Mouse (Mus musculus) embryonic facial prominence, embryonic 13.5 days (tissue): Measurements from ENCODE around the gene Sorbs2. TPM values are rescaled to one million over a fixed set of nuclear protein-coding genes. Genes with fewer than 3 reads are reported as not detected.

Experiments used
- ATAC-seq: fragments of 200-750 bp; cut with Nextera tagmentation; 2 replicates; pipeline ENCODE4 v1.8.0; 2017; ENCODE audit warnings: low read depth; ENCODE audit not compliant: insufficient number of reproducible peaks, insufficient read depth, low FRiP score, low TSS enrichment
- H3K27ac ChIP-seq: fragments of 300-500 bp; sonication (generic); 2 replicates; pipeline ENCODE4 v1.5.1; 2015; ENCODE audit warnings: moderate library complexity, mild to moderate bottlenecking, inconsistent platforms
- H3K27me3 ChIP-seq: fragments of 300-500 bp; sonication (generic); 2 replicates; pipeline ENCODE4 v1.6.1; 2015; ENCODE audit warnings: mild to moderate bottlenecking, inconsistent platforms
- H3K36me3 ChIP-seq: fragments of 300-500 bp; sonication (generic); 2 replicates; pipeline ENCODE4 v1.6.1; 2015; ENCODE audit warnings: mild to moderate bottlenecking, inconsistent platforms
- H3K4me1 ChIP-seq: fragments of 300-500 bp; sonication (generic); 2 replicates; pipeline ENCODE4 v1.6.1; 2015; ENCODE audit warnings: inconsistent platforms
- H3K4me2 ChIP-seq: fragments of 300-500 bp; sonication (generic); 2 replicates; pipeline ENCODE4 v1.6.1; 2015; ENCODE audit warnings: moderate library complexity, mild to moderate bottlenecking, inconsistent platforms
- H3K4me3 ChIP-seq: fragments of 300-500 bp; sonication (generic); 2 replicates; pipeline ENCODE4 v1.5.1; 2015; ENCODE audit warnings: mild to moderate bottlenecking, inconsistent platforms
- H3K9ac ChIP-seq: fragments of 300-500 bp; sonication (generic); 2 replicates; pipeline ENCODE4 v1.6.1; 2015; ENCODE audit warnings: mild to moderate bottlenecking, inconsistent platforms
- H3K9me3 ChIP-seq: fragments of 300-500 bp; sonication (generic); 2 replicates; pipeline ENCODE4 v1.6.1; 2016; ENCODE audit warnings: inconsistent platforms
- WGBS: fragments of 180-500 bp; shearing (Covaris S2); methylation state at CpG from one replicate; pipeline ENCODE4 v1.1.7; 2015; ENCODE audit warnings: mixed read lengths; 5-methylcytosine and 5-hydroxymethylcytosine counted together
- polyA plus RNA-seq: library from polyadenylated mRNA; unstranded; fragments of >200 nt; fragmentation: Nextera tagmentation; extraction: Ambion mirVana; gene quantifications from 2 replicates; pipeline ENCODE4 v1.2.1, GENCODE M21; 2015

Sorbs2 gene
- polyA plus RNA-seq, 1 experiment from 2014 or later: 24.5 TPM

DNA sequence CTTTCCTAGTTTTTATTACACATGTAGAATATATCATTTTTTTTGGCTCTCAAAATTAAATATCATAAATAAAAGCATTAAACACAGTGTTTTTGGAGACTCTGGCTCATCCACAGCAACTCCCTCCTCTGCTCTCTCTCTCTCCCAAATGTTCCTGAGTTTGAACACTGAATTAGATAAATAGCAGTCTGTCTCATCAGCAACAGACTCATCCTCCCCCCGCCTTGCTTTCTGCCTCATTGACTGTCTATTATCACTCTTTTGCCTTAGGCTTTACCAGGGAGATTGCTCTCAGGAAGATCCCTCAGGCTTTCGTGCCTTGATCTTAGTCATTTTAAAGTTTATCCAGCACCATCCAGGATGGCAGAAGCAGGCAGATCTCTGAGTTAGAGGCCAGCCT is 91.3 kb downstream of the Sorbs2 start:
- no peaks in the 10 kb centered on the region for H3K9me3 ChIP-seq
- no peak overlapping the region for H3K9ac ChIP-seq
- ATAC-seq: no peak
- H3K4me2 ChIP-seq: no peak overlapping the region
- peaks cover 16% of the 10 kb centered on the region; the same call in 1 of the 2 replicates for H3K4me1 ChIP-seq
- WGBS: 62% methylated on average over 2 of the region's 2 CpGs
- no peaks in the 10 kb centered on the region for H3K36me3 ChIP-seq
- no peak overlapping the region for H3K4me3 ChIP-seq
- H3K27ac ChIP-seq: no peak overlapping the region
- H3K27me3 ChIP-seq: no peaks in the 10 kb centered on the region

DNA sequence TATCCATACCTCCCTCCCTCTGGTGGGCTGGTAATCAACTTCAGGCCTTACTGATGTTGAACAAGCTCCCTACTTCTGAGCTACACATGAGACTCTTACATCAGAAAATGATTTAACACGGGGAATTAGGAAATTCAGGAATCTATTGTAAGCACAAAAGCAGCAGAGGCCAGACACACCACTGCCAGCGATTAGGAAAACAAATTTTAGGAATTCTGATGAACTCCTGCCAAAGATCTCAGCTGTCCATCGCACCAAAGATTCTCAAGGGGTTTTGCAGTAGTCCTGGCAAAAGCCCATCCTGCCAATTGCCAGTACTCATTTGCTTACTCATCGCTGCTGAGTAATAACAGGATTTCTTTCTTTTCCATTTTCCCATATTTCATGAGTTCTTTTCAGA is 94.4 kb downstream of the Sorbs2 start:
- Histone ChIP-seq H3K4me1 (peaks cover 16% of the 10 kb centered on the region; the same call in 1 of the 2 replicates), H3K9ac (no peak overlapping the region), H3K27ac (no peak overlapping the region), H3K27me3 (no peaks in the 10 kb centered on the region), H3K9me3 (no peaks in the 10 kb centered on the region), H3K4me3 (no peak overlapping the region), H3K36me3 (no peaks in the 10 kb centered on the region), H3K4me2 (no peak overlapping the region)
- ATAC-seq: no peak
- 44% methylated on average over 4 of the region's 4 CpGs for WGBS

DNA sequence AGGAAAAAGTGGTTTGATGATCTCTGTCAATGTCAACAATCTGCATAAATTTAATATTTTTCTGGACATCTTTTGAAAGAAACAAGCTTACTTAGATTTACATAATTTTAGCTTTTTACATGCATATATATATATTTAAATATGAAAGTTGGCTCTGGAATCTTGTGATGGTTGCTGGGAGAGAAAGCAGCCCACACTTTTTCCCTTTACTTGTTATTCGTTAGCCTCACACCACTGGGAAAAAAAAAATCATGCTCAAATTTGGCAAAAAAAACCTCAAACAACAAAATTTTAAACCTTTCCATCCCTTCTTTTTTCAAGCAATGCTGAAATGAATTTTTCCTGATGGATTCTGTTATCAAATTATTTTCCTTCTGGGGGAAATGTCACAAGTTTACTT is 97.8 kb downstream of the Sorbs2 start:
- H3K4me1 ChIP-seq: peaks cover 16% of the 10 kb centered on the region; the same call in 1 of the 2 replicates
- no peaks in the 10 kb centered on the region for H3K27me3 ChIP-seq
- H3K4me2 ChIP-seq: no peak overlapping the region
- WGBS: 68% methylated on average over 1 of the region's 1 CpGs
- no peak overlapping the region for H3K27ac ChIP-seq
- H3K36me3 ChIP-seq: no peaks in the 10 kb centered on the region
- H3K4me3 ChIP-seq: no peak overlapping the region
- no peak for ATAC-seq
- no peaks in the 10 kb centered on the region for H3K9me3 ChIP-seq
- no peak overlapping the region for H3K9ac ChIP-seq

DNA sequence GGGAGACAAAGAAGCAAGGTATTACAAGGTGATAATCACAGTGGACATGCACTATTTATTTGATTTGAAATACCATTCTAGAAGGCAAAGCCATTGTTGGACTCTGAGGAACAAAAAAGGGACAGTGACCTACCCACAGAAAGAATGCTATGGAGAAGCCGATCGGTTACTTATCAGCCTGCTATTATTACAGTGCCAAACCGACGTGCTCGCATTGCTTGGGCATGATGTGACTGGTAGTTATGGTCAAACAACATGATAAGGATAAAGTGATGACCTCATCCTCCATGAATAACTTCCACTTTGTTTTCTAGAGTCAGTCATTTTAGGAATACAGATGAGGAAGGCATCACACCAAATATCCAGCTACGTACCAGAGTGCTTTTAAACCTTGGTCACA is 99.4 kb downstream of the Sorbs2 start:
- WGBS: 93% methylated on average over 6 of the region's 6 CpGs
- Histone ChIP-seq H3K27me3 (no peaks in the 10 kb centered on the region), H3K9me3 (no peaks in the 10 kb centered on the region), H3K4me1 (peaks cover 7% of the 10 kb centered on the region; the same call in 1 of the 2 replicates), H3K27ac (no peak overlapping the region), H3K36me3 (no peaks in the 10 kb centered on the region), H3K9ac (no peak overlapping the region), H3K4me2 (no peak overlapping the region), H3K4me3 (no peak overlapping the region)
- no peak for ATAC-seq

DNA sequence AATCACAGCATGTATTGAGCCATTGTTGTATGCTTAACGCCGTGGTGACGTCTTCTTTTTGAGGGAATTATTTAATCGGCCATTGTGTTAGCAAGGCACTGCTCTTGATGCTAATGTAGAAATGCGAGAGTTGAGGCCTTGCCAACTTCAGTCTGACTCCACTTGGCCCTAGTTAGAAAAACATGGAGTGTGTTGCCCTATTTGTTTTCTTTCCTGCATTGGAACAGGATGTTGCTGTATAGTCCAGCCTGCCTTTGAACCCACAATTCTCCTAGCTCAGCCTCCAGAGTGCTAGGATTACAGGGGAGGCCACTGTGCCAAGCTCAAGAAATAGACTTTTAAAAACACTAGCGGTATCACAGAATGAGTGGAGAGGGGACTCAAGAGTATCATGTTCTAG is 100.8 kb downstream of the Sorbs2 start:
- Histone ChIP-seq H3K27ac (no peak overlapping the region), H3K9me3 (no peaks in the 10 kb centered on the region), H3K4me1 (no peaks in the 10 kb centered on the region), H3K9ac (no peak overlapping the region), H3K36me3 (no peaks in the 10 kb centered on the region), H3K4me2 (no peak overlapping the region), H3K27me3 (no peaks in the 10 kb centered on the region), H3K4me3 (no peak overlapping the region)
- no peak for ATAC-seq
- WGBS: 88% methylated on average over 6 of the region's 6 CpGs

DNA sequence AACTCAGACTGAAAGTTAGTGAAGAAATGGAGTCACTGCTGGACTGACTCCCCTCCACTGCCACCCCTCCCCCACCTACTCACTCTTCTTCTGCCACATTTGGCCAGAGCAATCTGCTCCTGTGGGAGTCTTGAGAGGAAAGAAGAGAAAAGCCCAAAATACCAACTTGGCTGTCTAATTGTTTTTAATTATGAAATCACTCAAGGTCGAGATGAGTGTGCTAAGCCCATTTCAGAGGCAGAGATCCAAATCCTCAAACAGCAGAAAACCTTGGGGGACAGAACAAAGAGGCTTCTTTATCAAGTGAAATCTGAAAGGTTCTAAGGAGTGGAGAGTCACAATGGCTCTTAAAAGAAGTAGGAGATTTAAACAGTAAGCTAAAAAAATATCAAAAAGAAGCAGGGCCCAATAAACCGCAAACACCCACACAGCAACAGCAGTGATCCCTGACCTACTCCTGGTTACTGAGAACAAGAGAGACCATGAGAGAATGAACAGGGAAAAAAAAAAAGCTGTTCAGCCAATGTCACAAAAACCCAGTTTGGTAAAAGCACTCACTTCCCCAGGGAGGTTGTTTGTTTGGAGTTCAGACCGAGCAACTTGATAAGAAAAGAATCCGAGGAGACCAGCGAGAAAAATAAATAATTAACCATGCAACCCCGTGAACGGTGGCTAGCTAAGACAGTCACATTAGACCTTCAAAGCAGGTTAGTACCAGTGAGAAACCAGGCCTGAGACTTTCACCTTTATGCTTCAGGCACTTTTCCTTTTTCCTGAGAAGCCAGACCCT is 103.0 kb downstream of the Sorbs2 start:
- no peak overlapping the region for H3K4me2 ChIP-seq
- H3K9me3 ChIP-seq: no peaks in the 10 kb centered on the region
- WGBS: 41% methylated on average over 7 of the region's 7 CpGs

DNA sequence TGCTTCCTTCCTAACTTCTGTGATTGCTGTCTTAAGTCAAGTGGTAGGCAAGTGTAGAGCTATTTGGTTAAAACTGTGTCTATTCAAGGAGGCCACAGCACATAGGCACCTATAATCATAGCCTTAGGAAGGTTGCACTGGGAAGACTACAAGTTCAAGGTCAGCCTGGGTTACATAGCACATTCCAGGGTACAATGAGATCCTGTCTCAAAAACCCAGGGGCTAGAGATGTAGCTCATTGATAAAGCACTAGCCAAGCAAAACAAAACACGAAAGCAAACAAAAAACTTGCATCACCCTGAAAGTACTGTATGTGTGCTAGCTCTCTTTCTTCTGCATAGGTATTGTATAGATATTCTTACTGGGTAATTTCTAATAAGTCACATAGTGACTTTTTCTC is 103.7 kb downstream of the Sorbs2 start:
- Histone ChIP-seq H3K9ac (no peak overlapping the region), H3K27me3 (no peaks in the 10 kb centered on the region), H3K4me2 (no peak overlapping the region), H3K27ac (no peak overlapping the region), H3K9me3 (no peaks in the 10 kb centered on the region), H3K4me1 (no peaks in the 10 kb centered on the region), H3K4me3 (no peak overlapping the region), H3K36me3 (no peaks in the 10 kb centered on the region)
- WGBS: 51% methylated on average over 1 of the region's 1 CpGs
- ATAC-seq: no peak

More for the DNA sequence above, 103.0 kb downstream of the Sorbs2 start:
- Histone ChIP-seq H3K9ac (no peak overlapping the region), H3K4me3 (no peak overlapping the region), H3K27ac (no peak overlapping the region), H3K27me3 (no peaks in the 10 kb centered on the region), H3K36me3 (no peaks in the 10 kb centered on the region), H3K4me1 (no peaks in the 10 kb centered on the region)
- ATAC-seq: no peak

GRCm38 (mm10) chr8:45614610-45615009 is 107.0 kb downstream of the Sorbs2 start:
- Histone ChIP-seq H3K9me3 (no peaks in the 10 kb centered on the region), H3K27me3 (no peaks in the 10 kb centered on the region), H3K4me1 (no peaks in the 10 kb centered on the region), H3K27ac (no peak overlapping the region), H3K4me2 (no peak overlapping the region), H3K36me3 (no peaks in the 10 kb centered on the region), H3K9ac (no peak overlapping the region), H3K4me3 (no peak overlapping the region)
- WGBS: 45% methylated on average over 5 of the region's 5 CpGs
- no peak for ATAC-seq

- no peaks in the 10 kb centered on the region for H3K4me1 ChIP-seq
- no peaks in the 10 kb centered on the region for H3K9me3 ChIP-seq
- H3K36me3 ChIP-seq: no peaks in the 10 kb centered on the region
- no peak overlapping the region for H3K27ac ChIP-seq
- 18% methylated on average over 9 of the region's 9 CpGs for WGBS
- ATAC-seq: no peak
- no peak overlapping the region for H3K4me3 ChIP-seq
- no peak overlapping the region for H3K4me2 ChIP-seq
- no peaks in the 10 kb centered on the region for H3K27me3 ChIP-seq
- no peak overlapping the region for H3K9ac ChIP-seq
Measured at GRCm38 (mm10) chr8:45615050-45615449, 107.5 kb downstream of the Sorbs2 start.

DNA sequence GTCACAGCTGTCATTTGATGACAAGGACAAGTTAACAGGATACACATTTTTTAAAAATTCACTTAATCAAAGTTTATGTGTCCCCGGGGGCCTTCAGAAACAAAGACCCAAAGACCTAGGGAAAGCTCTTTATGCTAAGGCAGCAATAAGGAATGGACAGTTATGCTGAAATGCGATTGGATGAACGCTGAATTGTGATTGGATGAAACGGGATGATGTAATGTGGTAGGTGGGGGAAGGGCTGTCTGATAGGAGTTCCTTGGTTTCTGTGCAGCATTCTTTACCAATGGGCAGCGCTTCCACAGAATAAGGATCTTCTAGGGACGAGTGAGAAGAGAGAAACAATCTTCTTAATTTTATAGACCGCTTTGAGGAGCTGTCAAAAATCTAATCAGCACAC is 108.0 kb downstream of the Sorbs2 start:
- Histone ChIP-seq H3K9me3 (no peaks in the 10 kb centered on the region), H3K9ac (no peak overlapping the region), H3K4me1 (no peaks in the 10 kb centered on the region), H3K27ac (no peak overlapping the region), H3K4me3 (no peak overlapping the region), H3K36me3 (no peaks in the 10 kb centered on the region), H3K27me3 (no peaks in the 10 kb centered on the region), H3K4me2 (no peak overlapping the region)
- ATAC-seq: no peak
- 53% methylated on average over 7 of the region's 7 CpGs for WGBS

GRCm38 (mm10) chr8:45621576-45622178 is 114.1 kb downstream of the Sorbs2 start:
- H3K36me3 ChIP-seq: no peaks in the 10 kb centered on the region
- H3K27ac ChIP-seq: no peak overlapping the region
- 0 out of 2 replicates have a peak overlapping the region, but pooled peaks have one; percentile 12 for H3K4me2 ChIP-seq
- H3K4me1 ChIP-seq: no peaks in the 10 kb centered on the region; the same call in 1 of the 2 replicates
- no peaks in the 10 kb centered on the region for H3K9me3 ChIP-seq
- H3K27me3 ChIP-seq: no peaks in the 10 kb centered on the region
- WGBS: 48% methylated on average over 15 of the region's 15 CpGs
- H3K4me3 ChIP-seq: no peak overlapping the region
- H3K9ac ChIP-seq: no peak overlapping the region
- ATAC-seq: no peak

DNA sequence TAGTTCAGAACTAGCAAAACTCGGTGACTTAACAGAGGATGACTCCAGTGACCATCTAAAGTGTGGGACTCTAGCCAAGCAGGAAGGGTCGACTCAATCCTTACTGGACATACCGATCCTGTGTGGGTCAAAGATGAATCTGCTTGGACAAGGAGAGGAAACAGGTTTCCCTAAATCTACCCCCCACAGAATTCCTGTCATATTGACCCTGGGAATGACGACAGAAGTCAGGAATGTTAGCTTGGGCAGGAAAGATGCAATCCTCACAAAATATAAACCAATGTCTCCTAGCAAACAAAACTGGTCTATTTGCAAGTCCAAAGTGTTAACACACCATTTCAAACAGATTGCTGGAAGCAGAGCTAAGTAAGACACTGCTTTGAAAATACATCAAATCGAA is 118.8 kb downstream of the Sorbs2 start:
- Histone ChIP-seq H3K27ac (no peak overlapping the region), H3K9ac (no peak overlapping the region), H3K27me3 (peaks cover 15% of the 10 kb centered on the region; the same call in 1 of the 2 replicates), H3K4me2 (no peak overlapping the region), H3K9me3 (no peaks in the 10 kb centered on the region), H3K36me3 (no peaks in the 10 kb centered on the region), H3K4me3 (no peak overlapping the region), H3K4me1 (peaks cover 3% of the 10 kb centered on the region; the same call in 1 of the 2 replicates)
- ATAC-seq: no peak
- WGBS: 50% methylated on average over 5 of the region's 5 CpGs
